Mouse (Mus musculus): ENCODE results near the gene Mlycd. TPM values are rescaled to one million over a fixed set of nuclear protein-coding genes. Genes with fewer than 3 reads are reported as not detected.

The Mlycd gene
- total RNA-seq, 2 experiments from 2014 or later = 26.5 to 28.6 TPM

Other genes starting within 250 kb of the Mlycd start
- gene Hsbp1, start 50.4 kb upstream of the Mlycd start, total RNA-seq (2021) = 100 to 1,000 TPM; 346 to 354 TPM
- under 1 TPM in 1 of 2 experiments, not detected in 1; 0.56 TPM for gene Osgin1, start 39.2 kb downstream of the Mlycd start, total RNA-seq (2021)
- 100 to 1,000 TPM in 1 of 2 experiments, 10 to 100 TPM in 1; 94.4 to 116 TPM for gene Necab2, start 51.8 kb downstream of the Mlycd start, total RNA-seq (2021)
- gene Slc38a8, start 106.8 kb downstream of the Mlycd start, total RNA-seq (2021) = not detected
- gene Mbtps1, start 163.9 kb downstream of the Mlycd start, total RNA-seq (2021) = 10 to 100 TPM; 70.3 to 74.6 TPM
- gene Hsdl1, start 180.3 kb downstream of the Mlycd start, total RNA-seq (2021) = 10 to 100 TPM; 39.8 to 42.0 TPM
- under 1 TPM; 0.12 to 0.18 TPM for gene Dnaaf1, start 180.4 kb downstream of the Mlycd start, total RNA-seq (2021)
- gene Taf1c, start 210.3 kb downstream of the Mlycd start, total RNA-seq (2021) = 10 to 100 TPM; 11.5 to 11.7 TPM
- gene Adad2, start 217.9 kb downstream of the Mlycd start, total RNA-seq (2021) = under 1 TPM in 1 of 2 experiments, not detected in 1; 0.46 TPM
- 1 to 10 TPM; 3.6 to 3.7 TPM for gene Kcng4, start 240.8 kb downstream of the Mlycd start, total RNA-seq (2021)